Mouse (Mus musculus): ENCODE measurements around the gene Bgn. TPM values are rescaled to one million over a fixed set of nuclear protein-coding genes. Genes with fewer than 3 reads are reported as not detected.

The Bgn gene
- 32.0 and 36.4 TPM in 2 replicates for polyA plus RNA-seq (2014; fragmentation: Nextera tagmentation; extraction: Ambion mirVana)

DNA sequence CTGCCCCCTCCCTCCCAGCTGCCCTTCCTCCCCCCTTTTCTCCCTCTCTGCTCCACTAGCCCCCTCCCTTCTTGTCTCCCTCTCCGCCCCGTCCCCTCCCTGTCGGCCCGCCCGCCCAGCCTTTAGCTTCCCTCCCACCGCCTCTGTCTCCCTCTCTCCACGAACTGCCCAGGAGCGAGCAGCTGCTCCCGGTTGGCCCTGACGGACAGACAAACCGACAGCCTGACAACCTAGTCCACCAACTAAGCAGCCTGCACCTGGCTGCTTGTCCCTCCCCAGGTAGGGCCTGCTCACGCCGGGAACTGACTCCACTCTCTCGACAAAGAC, at the start of gene Bgn:
Bgn (plus strand) TSS at position 119 of the 327 bp plus-strand sequence.
- Histone ChIP-seq H3K9ac (replicated peaks; ENCODE audit: low read length) (peak within 1 kb of the TSS; percentile 57), H3K9me3 (replicated peaks; ENCODE audit: control insufficient read depth, low read length) (no peaks in the 10 kb centered on the region), H3K4me1 (ENCODE audit: control insufficient read depth, insufficient read depth, low read length) (no peaks in the 10 kb centered on the region), H3K27ac (replicated peaks; ENCODE audit: low read depth, low read length) (0 out of 2 replicates have a peak within 1 kb of the TSS, but pooled peaks have one; percentile 8), H3K4me3 (ENCODE audit: low read depth, low read length) (peak within 1 kb of the TSS; percentile 23), H3K27me3 (ENCODE audit: control insufficient read depth, insufficient read depth, low read length) (no peaks in the 10 kb centered on the region), H3K4me2 (ENCODE audit: low read depth, low read length) (peak within 1 kb of the TSS; percentile 44), H3K36me3 (replicated peaks; ENCODE audit: control insufficient read depth, insufficient read depth, low read depth, low read length) (no peaks in the 10 kb centered on the region)
- 32% methylated on average over 9 of the region's 14 CpGs for WGBS
- ATAC-seq (replicated peaks; ENCODE audit: insufficient number of reproducible peaks, low FRiP score, low TSS enrichment, low read depth) (no peak), DNase-seq (ENCODE audit: low spot score) (peak; percentile 50)

DNA sequence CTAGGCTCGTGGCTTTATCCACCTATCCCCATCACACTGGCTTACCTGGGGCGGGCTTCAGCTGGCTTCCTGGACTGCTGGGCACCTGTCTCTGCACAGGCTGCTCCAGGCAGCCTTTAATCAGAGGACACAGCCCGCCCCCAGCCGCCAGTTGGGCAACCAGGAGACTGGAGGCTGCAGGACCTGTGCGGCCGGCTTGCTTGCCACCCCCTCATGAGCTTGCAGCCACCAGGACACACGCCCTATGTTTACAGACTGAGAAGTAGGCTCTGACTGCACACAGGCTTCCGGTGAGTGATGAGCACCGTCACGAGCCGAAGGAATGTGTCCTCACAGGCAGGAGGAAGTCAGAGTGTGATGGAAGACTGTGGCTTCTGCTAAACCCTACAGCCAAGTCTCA, 48.1 kb upstream of the Bgn start, which contains the start of gene Trex2:
Trex2 (minus strand) TSS at position 93 of the 400 bp plus-strand sequence.
- Histone ChIP-seq H3K4me1 (ENCODE audit: control insufficient read depth, insufficient read depth, low read length) (no peaks in the 10 kb centered on the region), H3K9me3 (replicated peaks; ENCODE audit: control insufficient read depth, low read length) (no peaks in the 10 kb centered on the region), H3K36me3 (replicated peaks; ENCODE audit: control insufficient read depth, insufficient read depth, low read depth, low read length) (no peaks in the 10 kb centered on the region), H3K27me3 (ENCODE audit: control insufficient read depth, insufficient read depth, low read length) (no peaks in the 10 kb centered on the region), H3K9ac (replicated peaks; ENCODE audit: low read length) (no peak within 1 kb of the TSS), H3K27ac (replicated peaks; ENCODE audit: low read depth, low read length) (no peak within 1 kb of the TSS), H3K4me3 (ENCODE audit: low read depth, low read length) (no peak within 1 kb of the TSS), H3K4me2 (ENCODE audit: low read depth, low read length) (no peak within 1 kb of the TSS)
- 77% methylated on average over 11 of the region's 11 CpGs for WGBS
- no peak for ATAC-seq (replicated peaks; ENCODE audit: insufficient number of reproducible peaks, low FRiP score, low TSS enrichment, low read depth)
- no peak for DNase-seq (ENCODE audit: low spot score)

DNA sequence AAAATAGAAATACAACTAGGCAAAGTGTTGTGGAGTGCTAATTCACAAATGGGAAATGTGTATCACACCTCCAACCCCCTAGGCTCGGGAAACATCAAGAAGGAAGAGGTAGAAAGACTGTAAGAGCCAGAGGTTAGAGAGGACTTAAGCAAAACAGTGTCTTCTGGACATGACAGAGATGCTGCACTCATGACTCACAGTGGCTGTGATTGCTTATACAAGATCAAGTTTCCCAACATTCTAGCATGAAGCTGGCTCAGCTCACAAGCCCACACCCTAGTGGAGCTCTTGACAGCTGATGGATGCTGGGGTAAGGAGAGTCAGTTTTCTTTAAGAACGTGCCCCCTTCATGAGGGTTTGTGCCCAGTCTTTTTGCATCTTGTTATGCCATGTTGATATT, 42.0 kb upstream of the Bgn start:
- Histone ChIP-seq H3K9me3 (replicated peaks; ENCODE audit: control insufficient read depth, low read length) (no peaks in the 10 kb centered on the region), H3K27me3 (ENCODE audit: control insufficient read depth, insufficient read depth, low read length) (no peaks in the 10 kb centered on the region), H3K4me1 (ENCODE audit: control insufficient read depth, insufficient read depth, low read length) (no peaks in the 10 kb centered on the region), H3K36me3 (replicated peaks; ENCODE audit: control insufficient read depth, insufficient read depth, low read depth, low read length) (no peaks in the 10 kb centered on the region; the same call in 1 of the 2 replicates), H3K27ac (replicated peaks; ENCODE audit: low read depth, low read length) (no peak overlapping the region), H3K4me2 (ENCODE audit: low read depth, low read length) (no peak overlapping the region), H3K4me3 (ENCODE audit: low read depth, low read length) (no peak overlapping the region), H3K9ac (replicated peaks; ENCODE audit: low read length) (no peak overlapping the region)
- DNase-seq (ENCODE audit: low spot score): no peak
- ATAC-seq (replicated peaks; ENCODE audit: insufficient number of reproducible peaks, low FRiP score, low TSS enrichment, low read depth): no peak
- 65% methylated on average over 2 of the region's 2 CpGs for WGBS

DNA sequence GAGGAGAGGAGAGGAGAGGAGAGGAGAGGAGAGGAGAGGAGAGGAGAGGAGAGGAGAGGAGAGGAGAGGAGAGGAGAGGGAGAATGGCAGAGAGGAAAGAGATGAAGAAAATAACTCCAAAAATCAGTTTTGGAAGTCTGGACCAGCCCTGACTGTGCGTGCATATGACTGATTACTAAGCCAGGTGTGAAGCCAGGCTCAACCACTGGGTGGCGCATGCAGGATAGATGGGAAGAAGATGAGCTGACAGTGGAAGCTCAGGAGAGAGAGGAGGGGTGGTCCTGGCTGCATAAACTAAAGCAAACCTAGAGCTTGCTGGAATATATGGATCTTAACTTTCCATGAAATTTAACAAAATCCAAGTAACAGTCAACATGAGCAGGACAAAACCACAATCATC, 31.5 kb upstream of the Bgn start:
- no peak for ATAC-seq (replicated peaks; ENCODE audit: insufficient number of reproducible peaks, low FRiP score, low TSS enrichment, low read depth)
- H3K4me2 ChIP-seq (ENCODE audit: low read depth, low read length): no peak overlapping the region
- H3K4me1 ChIP-seq (ENCODE audit: control insufficient read depth, insufficient read depth, low read length): no peaks in the 10 kb centered on the region
- no peaks in the 10 kb centered on the region for H3K9me3 ChIP-seq (replicated peaks; ENCODE audit: control insufficient read depth, low read length)
- no peak overlapping the region for H3K27ac ChIP-seq (replicated peaks; ENCODE audit: low read depth, low read length)
- H3K4me3 ChIP-seq (ENCODE audit: low read depth, low read length): no peak overlapping the region
- WGBS: 24% methylated on average over 2 of the region's 2 CpGs
- H3K36me3 ChIP-seq (replicated peaks; ENCODE audit: control insufficient read depth, insufficient read depth, low read depth, low read length): no peaks in the 10 kb centered on the region
- H3K9ac ChIP-seq (replicated peaks; ENCODE audit: low read length): no peak overlapping the region
- no peaks in the 10 kb centered on the region for H3K27me3 ChIP-seq (ENCODE audit: control insufficient read depth, insufficient read depth, low read length)
- peak; percentile 62 for DNase-seq (ENCODE audit: low spot score)

DNA sequence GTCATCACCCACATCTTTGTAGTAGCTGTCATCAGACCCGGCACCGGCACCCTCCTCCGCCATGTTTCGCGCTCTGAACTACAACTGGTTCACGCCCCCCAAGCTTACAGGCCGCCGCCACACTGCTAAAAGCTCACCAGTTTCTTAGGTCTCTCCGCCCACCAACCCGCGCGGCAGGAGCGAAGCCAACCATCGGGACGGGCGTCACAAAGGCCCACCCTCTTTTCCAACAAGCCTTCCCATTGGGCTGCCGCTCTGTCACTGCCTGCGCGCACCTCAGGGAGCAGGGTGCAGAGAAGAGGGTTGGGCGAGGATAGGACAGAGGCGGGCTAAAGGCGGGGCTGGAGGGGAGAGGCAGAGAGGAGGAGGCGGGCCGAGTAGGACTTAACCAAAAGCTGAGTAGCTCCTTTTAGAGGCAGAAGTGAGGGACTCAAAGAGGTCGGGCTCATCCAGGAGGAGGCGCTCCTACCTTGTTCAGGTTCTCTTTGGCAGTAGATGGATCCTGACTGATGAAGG, 24.5 kb upstream of the Bgn start, which contains the start of gene Haus7:
Haus7 (minus strand) TSS at position 168 of the 516 bp plus-strand sequence.
- no peak within 1 kb of the TSS for H3K27ac ChIP-seq (replicated peaks; ENCODE audit: low read depth, low read length)
- H3K27me3 ChIP-seq (ENCODE audit: control insufficient read depth, insufficient read depth, low read length): no peaks in the 10 kb centered on the region
- DNase-seq (ENCODE audit: low spot score) (peak; percentile 89), ATAC-seq (replicated peaks; ENCODE audit: insufficient number of reproducible peaks, low FRiP score, low TSS enrichment, low read depth) (peak; percentile 100)
- H3K36me3 ChIP-seq (replicated peaks; ENCODE audit: control insufficient read depth, insufficient read depth, low read depth, low read length): no peaks in the 10 kb centered on the region
- H3K9ac ChIP-seq (replicated peaks; ENCODE audit: low read length): peak within 1 kb of the TSS; percentile 53
- no peaks in the 10 kb centered on the region for H3K4me1 ChIP-seq (ENCODE audit: control insufficient read depth, insufficient read depth, low read length)
- peak within 1 kb of the TSS; percentile 54 for H3K4me2 ChIP-seq (ENCODE audit: low read depth, low read length)
- 17% methylated on average over 26 of the region's 26 CpGs for WGBS
- H3K4me3 ChIP-seq (ENCODE audit: low read depth, low read length): peak within 1 kb of the TSS; percentile 50
- H3K9me3 ChIP-seq (replicated peaks; ENCODE audit: control insufficient read depth, low read length): no peaks in the 10 kb centered on the region

DNA sequence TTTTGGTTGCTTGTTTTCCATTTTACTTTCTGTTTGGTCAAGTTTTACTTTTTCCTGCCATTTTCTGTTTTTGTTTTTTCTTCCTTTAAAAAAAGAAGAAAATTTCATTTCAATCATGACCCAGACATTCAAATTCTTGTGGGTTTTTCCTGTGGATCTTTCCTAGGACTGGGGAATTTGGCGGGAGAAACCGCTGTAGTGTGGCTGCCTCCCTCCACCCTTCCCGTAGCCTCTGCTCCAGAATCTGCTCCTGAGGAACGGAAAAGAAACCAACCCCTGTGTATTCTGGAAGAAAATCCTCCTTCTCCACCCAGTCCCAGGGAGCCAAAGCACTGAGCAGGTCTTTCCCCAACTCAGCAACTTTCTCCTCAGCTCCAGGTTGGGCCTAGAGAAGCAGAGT, 22.6 kb upstream of the Bgn start:
- DNase-seq (ENCODE audit: low spot score) (no peak), ATAC-seq (replicated peaks; ENCODE audit: insufficient number of reproducible peaks, low FRiP score, low TSS enrichment, low read depth) (no peak)
- no peak overlapping the region for H3K4me3 ChIP-seq (ENCODE audit: low read depth, low read length)
- no peaks in the 10 kb centered on the region for H3K27me3 ChIP-seq (ENCODE audit: control insufficient read depth, insufficient read depth, low read length)
- no peaks in the 10 kb centered on the region for H3K9me3 ChIP-seq (replicated peaks; ENCODE audit: control insufficient read depth, low read length)
- H3K9ac ChIP-seq (replicated peaks; ENCODE audit: low read length): no peak overlapping the region
- no peaks in the 10 kb centered on the region for H3K4me1 ChIP-seq (ENCODE audit: control insufficient read depth, insufficient read depth, low read length)
- no peak overlapping the region for H3K4me2 ChIP-seq (ENCODE audit: low read depth, low read length)
- no peak overlapping the region for H3K27ac ChIP-seq (replicated peaks; ENCODE audit: low read depth, low read length)
- 71% methylated on average over 4 of the region's 4 CpGs for WGBS
- no peaks in the 10 kb centered on the region for H3K36me3 ChIP-seq (replicated peaks; ENCODE audit: control insufficient read depth, insufficient read depth, low read depth, low read length)

DNA sequence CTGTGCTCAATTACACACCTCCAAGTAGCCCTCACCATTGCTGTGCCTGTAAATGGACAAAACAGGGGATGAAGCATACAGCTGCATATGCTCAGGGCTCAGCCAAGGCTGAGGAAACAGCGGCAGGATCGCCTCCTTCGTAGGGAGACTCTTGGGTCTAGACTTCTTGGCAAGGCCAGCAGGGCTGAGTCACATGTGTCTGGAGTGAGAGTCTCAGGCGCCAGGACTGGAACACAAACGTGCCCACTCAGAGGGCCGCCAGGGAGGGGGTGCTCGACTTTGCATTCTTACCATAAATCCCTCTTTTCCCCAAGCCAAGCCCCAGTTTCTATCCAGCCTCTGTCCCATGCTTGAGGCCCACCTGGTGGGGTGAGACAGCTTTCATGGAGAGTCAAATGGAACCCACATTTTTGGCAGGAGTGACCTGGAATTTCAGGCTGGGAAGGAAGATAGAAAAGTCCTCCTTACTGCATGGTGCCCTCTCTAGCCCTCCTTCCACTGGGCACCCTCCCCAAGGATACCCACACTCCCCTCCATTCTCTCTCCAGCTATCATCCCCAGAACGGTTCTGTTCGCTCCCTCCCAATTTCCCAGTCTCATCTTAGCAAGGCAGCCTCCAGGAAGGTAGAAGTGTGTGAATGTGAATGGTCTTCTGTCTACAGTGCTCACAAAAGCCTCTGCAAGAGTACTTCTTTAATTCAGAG, 17.8 kb upstream of the Bgn start:
- H3K4me2 ChIP-seq (ENCODE audit: low read depth, low read length): no peak overlapping the region
- no peaks in the 10 kb centered on the region for H3K9me3 ChIP-seq (replicated peaks; ENCODE audit: control insufficient read depth, low read length)
- H3K36me3 ChIP-seq (replicated peaks; ENCODE audit: control insufficient read depth, insufficient read depth, low read depth, low read length): no peaks in the 10 kb centered on the region
- H3K4me3 ChIP-seq (ENCODE audit: low read depth, low read length): no peak overlapping the region
- no peaks in the 10 kb centered on the region for H3K4me1 ChIP-seq (ENCODE audit: control insufficient read depth, insufficient read depth, low read length)
- H3K27me3 ChIP-seq (ENCODE audit: control insufficient read depth, insufficient read depth, low read length): no peaks in the 10 kb centered on the region
- H3K9ac ChIP-seq (replicated peaks; ENCODE audit: low read length): no peak overlapping the region
- DNase-seq (ENCODE audit: low spot score) (no peak), ATAC-seq (replicated peaks; ENCODE audit: insufficient number of reproducible peaks, low FRiP score, low TSS enrichment, low read depth) (no peak)
- H3K27ac ChIP-seq (replicated peaks; ENCODE audit: low read depth, low read length): no peak overlapping the region; the same call in 1 of the 2 replicates
- WGBS: 75% methylated on average over 9 of the region's 9 CpGs

DNA sequence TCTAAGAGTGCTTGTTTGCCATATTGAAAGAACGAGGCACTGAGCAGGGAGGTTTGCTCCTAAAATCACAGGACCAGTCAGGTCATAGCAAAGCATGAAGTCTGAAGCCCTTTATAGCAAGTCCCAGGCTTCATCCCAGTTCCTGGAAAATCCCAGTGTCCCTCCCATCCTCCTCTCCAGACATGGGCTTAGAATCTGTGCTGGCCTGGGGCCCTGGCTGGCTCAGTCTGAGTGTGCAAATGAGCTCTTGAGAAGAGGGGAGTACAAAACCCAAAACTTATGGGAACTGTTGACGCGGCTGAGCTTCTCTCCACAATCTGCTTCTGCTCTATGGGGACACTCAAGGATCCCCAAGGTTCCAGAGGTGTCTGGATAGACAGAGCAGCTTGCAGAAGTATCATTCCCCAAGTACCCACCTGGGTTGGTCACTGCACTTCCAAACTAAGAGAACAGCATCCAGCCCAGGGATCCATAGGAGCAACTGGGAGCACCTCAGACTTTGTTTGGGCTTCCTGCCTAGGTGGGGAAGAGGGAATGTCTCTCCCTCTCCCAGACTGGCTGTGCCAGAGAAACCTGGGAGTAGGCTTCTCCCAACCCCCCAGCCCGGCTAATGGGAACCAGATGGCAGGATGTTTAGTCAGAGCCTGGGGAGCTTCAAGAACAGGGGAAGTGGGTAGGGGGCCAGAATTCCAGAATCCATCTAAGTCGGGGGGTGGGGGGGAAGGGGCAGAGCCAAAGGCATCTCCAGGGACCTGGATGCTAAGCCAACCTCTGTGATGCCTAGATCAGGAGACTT, 15.8 kb upstream of the Bgn start:
- Histone ChIP-seq H3K4me2 (ENCODE audit: low read depth, low read length) (no peak overlapping the region), H3K4me1 (ENCODE audit: control insufficient read depth, insufficient read depth, low read length) (no peaks in the 10 kb centered on the region), H3K36me3 (replicated peaks; ENCODE audit: control insufficient read depth, insufficient read depth, low read depth, low read length) (no peaks in the 10 kb centered on the region), H3K4me3 (ENCODE audit: low read depth, low read length) (no peak overlapping the region), H3K9ac (replicated peaks; ENCODE audit: low read length) (no peak overlapping the region), H3K27ac (replicated peaks; ENCODE audit: low read depth, low read length) (peak overlapping the region; percentile 83), H3K9me3 (replicated peaks; ENCODE audit: control insufficient read depth, low read length) (no peaks in the 10 kb centered on the region), H3K27me3 (ENCODE audit: control insufficient read depth, insufficient read depth, low read length) (no peaks in the 10 kb centered on the region)
- DNase-seq (ENCODE audit: low spot score) (peak; percentile 84), ATAC-seq (replicated peaks; ENCODE audit: insufficient number of reproducible peaks, low FRiP score, low TSS enrichment, low read depth) (peak; percentile 89)
- 52% methylated on average over 5 of the region's 5 CpGs for WGBS

Measured in embryonic facial prominence, embryonic 11.5 days (tissue).